Mouse (Mus musculus): ENCODE data around the gene Rom1.

Gene Rom1

DNA sequence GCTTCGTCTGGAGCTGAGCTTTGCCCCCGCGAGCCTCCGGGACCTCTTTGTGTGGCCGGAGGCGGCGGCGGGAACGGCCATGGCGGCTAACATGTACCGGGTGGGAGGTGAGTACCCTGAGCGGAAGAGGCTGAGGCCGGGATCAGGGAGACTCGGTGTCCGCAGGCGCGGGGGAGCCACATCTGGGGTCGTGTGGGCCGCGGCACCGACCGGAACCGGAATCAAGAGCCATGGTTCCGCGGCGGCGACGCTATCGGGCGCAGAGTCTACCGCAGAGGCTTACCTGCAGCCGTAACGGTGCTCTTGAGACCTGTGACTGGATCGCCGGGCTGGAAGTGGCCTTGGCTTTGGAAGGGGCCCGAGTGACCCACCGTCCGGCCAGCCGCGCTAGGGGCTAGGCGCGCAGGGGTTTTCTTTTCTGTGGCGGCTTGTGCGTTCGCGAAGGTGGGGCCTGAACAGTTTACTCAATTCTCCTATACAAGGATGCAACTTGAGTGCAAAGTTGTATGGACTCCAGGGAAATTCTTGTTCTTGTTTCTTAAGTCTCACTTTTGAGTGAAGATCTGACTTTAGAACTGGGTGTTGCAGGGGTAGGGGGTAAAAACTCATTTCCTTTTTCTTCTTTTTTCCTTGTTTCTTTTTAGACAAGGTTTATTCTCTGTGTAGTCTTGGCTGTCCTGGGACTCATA is 13.3 kb upstream of the Rom1 start:
- peak in 1 of 2 experiments; percentile 43 for DNase-seq (ENCODE audit: low spot score in 2 of 2)

DNA sequence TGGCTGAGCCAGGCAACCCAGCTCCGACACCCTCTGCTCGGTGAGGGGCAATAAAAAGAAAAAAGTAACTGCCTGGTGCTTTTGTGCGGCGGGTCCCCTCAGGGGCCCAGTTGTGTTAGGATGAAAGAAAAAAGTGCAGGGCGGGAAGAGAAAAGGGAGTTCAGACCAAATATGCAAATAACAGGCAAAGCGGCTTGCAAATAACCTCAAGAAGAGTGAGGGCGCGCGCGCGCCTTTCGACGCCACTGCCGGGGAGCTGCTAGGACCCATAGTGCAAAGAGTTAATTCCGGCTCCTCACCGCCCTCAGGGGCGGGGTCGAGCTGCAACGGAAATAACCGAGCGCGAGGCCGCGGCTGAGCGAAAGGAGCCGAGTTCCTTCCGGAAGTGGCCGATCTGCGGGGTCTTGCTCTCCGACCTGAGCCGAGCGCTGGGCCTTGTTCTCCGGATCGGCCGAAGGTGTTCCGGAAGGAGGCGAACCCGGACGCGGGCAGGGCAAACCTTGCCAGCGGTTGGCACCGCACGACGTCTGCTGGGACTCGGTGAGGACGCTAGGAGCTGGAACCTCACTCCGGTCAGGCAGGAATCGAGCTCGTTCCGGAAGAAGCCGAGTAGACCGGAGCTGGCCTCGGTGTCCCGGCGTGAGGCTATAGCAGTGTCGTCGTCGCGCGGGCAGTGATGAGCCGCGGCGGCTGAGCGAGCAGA is 12.5 kb upstream of the Rom1 start, which contains the start of gene Mta2:
TSS of gene Mta2 (plus strand) at position 361 of the 703 bp plus-strand sequence.
- DNase-seq (ENCODE audit: low spot score in 2 of 2): peak; percentile 94 to 95

DNA sequence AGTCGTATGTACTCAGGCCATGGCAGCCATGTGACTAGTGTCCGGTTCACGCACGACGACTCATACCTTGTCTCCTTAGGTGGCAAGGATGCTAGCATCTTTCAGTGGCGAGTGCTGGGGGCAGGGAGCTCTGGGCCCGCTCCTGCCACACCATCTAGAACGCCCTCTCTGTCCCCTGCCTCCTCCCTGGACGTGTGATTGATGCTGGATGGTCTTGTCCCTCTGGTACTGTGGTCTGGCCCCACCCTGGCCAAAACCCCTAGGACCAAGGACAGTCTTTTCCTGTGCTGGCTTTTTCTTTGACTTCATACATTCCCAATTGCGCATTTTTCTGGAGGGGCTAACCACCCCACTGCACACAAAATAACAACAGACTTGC is 12.0 kb upstream of the Rom1 start:
- no peak for DNase-seq (ENCODE audit: low spot score in 2 of 2)

DNA sequence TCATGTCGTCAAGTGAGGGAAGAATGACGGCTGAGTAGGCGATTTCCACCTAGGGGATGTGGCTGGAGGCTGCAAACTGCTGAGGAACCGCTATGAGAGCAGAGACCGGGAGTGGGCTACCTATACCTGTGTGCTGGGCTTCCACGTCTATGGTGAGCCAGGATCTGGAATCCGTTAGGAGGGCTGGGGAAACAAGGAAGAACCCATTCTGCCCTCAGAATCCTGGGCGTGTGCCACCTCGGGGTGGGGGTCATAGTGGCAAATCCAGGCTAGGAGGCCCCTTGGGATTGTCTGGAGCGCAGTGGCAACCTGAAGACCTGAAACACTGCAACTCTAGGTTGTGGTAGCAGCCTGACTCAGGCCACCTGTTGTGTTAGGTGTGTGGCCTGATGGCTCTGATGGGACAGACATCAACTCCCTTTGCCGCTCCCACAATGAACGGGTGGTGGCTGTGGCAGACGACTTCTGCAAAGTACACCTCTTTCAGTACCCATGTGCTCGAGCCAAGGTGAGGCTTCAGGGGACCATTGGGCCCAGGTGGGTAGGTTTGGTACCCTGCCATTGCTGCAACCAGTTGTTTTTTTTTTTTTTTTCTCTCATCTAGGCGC is 11.5 kb upstream of the Rom1 start:
- no peak for DNase-seq (ENCODE audit: low spot score in 2 of 2)

DNA sequence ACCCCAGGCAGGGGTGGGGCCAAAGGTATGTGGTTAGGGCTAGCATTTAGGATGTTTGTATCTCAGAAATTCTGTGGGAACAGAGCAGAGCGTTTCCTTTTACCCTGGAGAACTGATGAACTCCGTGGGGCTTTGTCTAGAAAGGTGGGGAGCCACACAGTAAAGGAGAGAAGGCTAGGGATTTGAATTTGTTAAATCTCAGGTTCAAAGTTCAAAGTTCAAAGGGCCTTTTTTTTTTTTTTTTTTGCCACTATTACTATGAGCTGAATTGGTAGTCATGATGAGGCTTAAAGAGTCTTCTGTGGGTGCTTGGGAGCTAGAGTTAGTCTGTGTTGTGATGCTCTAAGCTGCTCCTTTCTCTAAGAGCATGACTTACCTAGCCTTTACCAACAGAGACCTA is 7.6 kb upstream of the Rom1 start:
- no peak for DNase-seq (ENCODE audit: low spot score in 2 of 2)

DNA sequence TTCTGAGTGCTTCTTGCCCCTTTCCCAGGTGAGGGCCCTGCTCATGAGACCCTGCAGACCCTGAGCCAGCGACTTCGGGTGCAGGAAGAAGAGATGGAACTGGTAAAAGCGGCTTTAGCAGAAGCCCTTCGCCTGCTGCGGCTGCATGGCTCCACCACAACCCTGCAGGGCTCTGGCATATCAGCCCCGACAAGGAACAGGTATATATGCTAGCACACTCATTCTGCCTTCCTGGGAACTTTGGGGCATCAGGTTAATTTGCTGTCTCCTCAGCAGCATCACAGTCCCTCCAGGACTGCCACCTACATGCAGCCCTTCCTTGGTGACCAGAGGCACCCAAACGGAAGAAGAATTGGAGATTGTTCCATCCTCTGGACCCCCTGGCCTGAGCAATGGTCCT is 1.6 kb upstream of the Rom1 start:
- DNase-seq (ENCODE audit: low spot score in 2 of 2): no peak

DNA sequence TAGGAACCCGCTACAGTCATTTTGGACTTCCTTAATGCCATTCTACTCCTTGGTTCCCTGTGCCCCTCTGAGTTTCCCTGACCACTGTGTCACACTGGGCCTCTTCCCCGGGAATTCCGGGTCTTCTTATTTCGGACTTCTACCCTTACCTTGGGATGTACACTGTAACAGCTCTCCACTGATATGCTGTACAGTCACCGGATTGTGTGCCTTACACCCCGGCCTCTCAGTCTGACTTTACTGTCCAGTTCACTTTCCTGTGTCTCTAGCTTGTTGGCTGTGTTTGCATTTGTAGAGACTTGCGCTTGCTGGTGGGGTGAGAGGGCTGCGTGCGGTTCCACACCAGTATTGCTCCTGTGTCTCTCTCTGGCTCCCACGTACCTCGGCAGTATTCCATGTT is 961 bp upstream of the Rom1 start:
- DNase-seq (ENCODE audit: low spot score in 2 of 2): no peak

DNA sequence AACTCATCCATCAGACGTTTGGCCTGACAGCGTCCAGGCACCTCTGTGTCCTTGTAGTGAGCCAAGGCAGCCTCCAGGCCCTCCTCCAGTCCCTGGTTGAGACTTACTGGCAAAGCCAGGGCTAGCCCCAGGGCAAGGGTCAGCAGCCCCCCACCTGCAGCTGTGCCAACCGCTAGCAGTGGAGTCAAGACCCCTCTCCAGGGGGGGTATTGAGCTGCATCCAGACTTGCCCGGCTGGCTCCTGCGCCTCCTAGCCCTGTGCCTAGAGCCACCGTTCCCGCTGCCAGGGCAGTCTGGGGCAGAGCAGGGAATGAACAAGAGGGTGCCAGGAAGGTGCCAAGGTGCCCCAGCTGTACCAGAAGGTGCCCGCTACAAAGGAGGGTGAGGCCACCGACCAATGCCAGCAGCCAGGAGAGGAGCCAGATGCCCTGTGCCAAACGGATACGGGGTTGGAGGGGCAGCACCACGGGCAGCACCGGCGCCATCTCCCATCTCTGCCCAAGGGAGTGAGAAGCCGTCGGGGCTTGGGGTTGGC is 400 bp downstream of the Rom1 start:
- no peak for DNase-seq (ENCODE audit: low spot score in 2 of 2)

DNA sequence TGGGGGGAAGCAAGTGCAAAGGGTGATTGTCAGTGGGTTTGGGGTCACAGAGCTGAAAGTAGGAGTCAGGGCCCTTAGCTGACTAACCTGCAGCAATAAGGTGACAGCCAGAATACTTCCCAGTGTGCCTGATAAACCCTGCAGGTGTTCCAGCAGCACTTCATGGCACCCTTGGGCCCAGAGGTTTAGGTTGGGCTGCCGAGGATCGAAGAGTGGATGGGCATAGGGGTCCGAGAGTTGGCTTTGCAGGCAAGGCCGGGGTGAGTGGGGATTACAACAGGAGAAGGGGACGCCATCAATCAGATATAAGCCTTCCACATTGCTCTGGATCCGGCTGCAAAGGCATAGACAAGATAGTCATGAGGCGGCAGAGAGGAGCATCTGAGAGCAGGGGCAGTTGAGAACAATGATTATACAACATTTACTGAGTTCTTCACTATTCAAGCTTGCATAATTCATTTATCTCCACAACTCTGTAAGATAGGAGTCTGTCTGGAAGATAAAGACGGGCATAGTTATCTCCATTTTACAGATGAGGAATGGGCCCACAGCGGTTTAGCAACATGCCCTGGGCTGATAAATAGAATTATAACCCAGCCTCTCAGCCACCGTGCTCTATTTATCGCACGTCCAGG is 1.1 kb downstream of the Rom1 start:
- no peak for DNase-seq (ENCODE audit: low spot score in 2 of 2)

DNA sequence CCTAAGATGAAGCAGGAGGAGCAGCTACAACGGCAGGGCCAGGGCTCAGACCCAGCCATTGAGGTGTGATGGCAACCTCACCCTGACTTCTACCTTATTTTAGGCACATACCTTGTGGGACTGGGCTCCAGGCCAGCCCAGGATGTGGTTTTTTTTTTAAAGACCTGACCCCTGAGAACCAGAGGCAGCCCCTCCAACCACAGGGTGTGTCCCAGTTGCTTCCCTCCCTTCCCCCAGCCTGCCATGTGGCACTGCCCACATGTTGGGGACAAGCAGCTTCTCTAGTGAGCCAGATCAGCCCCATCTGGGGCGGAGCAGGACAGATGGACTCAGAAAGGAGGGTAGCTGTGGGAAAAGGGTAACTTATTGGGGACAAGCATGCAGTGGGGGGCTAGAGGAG is 2.4 kb downstream of the Rom1 start:
- DNase-seq (ENCODE audit: low spot score in 2 of 2): no peak

DNA sequence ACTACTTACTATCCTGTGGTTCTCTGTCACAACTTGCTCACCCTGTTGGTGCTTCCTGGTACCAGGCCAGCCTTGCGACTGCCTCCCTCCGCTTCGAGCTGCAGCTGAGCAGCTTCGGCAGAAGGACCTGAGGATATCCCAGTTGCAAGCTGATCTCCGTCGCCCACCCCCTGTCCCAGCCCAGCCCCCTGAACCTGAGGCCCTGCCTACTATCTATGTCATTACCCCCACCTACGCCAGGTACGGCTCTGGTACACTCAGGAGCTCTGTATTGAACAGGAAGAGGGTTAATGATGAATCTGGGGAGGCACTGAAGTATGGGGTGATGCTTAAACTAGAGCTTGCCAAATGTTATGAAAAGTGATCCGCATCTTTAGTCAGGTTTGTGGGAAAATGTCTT is 7.4 kb downstream of the Rom1 start:
- no peak for DNase-seq (ENCODE audit: low spot score in 2 of 2)

DNA sequence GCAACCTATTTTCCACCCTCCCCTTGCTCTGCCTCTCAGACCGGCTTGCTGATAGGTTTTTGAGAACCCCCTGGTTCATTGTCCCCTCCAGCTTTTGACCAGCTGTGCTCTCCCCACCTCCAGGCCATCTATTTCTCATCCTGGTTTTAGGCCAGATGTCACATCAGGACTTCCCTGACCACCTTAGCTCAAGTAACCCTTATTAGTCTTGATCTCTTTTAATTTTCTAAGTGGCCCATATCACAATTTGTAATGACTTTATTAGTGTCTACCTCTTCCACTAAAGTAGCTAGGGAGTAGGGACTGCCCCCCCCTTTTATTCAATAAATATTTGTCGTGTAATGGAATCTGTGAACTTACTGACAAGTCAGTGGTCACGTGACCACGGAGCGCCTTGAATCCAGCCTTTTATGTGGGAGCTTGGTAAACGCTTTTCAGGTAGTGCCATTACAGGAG is 8.3 kb downstream of the Rom1 start:
- no peak for DNase-seq (ENCODE audit: low spot score in 2 of 2)

DNA sequence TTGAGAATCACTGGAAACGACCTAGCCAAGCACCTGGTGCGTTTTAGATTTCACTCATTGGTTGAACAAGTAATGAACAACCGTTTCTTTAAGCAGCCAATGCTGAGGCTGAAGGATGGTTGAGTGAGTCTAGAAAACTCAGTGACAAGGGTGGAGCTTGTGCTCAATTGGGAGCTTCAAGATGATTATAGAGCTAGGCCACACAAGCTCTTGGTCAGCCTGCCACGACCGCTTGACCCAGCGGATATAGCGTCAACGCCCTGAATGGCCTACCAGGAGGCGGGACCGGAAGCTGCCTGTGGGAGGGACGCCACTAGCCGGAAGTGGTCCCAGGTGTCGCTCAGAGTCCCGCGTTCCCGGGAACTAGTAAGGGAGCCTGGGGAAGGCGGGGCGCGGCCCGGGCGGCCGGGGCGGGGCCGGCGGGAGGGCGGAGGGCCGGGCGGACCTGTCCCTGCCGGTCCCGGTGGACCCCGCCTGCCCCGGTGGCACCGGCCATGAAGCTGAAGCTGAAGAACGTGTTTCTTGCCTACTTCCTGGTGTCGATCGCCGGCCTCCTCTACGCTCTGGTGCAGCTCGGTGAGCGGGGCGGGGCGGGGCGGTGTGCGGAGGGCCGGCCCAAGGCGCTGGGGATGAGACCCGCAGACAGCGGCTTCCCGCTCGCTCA is 9.0 kb downstream of the Rom1 start, which contains the start of gene B3gat3:
TSS of gene B3gat3 (plus strand) at position 302 of the 664 bp plus-strand sequence.
- DNase-seq (ENCODE audit: low spot score in 2 of 2): peak; percentile 94 to 96

DNA sequence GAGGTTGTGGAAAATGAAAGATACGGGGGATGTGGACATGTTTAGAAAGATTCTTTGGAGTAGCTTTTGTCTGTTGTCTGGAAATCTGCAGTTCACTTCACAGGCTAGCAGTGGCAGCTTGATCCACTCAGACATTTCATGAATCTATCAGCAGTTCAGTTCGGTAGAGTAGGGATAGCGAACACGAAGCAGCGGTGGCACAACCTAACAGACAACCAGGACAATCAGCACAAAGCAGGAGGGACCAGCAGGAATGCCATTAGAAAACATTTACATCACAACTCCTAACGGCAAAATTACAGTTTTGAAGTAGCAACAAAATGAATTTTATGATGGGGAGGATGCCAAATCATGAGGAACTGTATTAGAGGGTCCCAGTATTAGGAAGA is 9.5 kb downstream of the Rom1 start:
- no peak for DNase-seq (ENCODE audit: low spot score in 2 of 2)

DNA sequence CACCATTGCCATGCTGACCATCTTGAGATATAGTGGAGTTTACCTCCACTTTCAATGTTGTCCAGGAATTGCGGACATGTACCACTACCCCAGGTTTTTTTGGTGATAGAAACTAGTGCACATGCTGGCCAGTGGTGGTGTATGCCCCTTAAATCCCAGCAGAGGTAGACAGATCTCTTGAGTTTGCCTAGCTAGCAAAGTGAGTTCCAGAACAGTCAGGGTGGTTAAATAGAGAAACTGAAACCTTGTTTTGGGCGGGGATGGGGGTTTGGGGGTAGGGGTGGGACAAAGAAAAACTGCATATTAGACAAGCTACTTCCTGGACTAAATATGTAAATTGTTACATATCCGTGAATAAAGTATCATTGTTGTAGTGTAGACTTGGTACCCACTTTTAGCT is 10.2 kb downstream of the Rom1 start:
- DNase-seq (ENCODE audit: low spot score in 2 of 2): no peak

DNA sequence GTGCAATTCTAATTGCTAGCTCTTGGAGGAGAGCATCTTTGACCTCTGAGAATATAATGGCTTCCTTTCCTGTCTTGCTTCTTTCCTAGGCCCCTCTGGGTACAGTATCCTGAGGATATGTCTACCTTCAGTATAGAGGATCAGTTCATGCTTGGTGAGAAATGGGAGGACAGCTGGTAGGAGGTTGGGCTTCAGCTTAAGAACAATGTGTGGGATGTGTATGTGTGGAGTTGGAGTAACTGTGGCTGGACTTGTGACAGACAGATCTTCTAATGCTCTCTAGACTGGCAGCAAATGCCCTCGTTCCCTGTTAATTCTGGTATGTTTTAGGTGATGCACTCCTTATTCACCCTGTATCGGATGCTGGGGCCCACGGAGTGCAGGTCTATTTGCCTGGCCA is 14.9 kb downstream of the Rom1 start:
- DNase-seq (ENCODE audit: low spot score in 2 of 2): no peak

DNA sequence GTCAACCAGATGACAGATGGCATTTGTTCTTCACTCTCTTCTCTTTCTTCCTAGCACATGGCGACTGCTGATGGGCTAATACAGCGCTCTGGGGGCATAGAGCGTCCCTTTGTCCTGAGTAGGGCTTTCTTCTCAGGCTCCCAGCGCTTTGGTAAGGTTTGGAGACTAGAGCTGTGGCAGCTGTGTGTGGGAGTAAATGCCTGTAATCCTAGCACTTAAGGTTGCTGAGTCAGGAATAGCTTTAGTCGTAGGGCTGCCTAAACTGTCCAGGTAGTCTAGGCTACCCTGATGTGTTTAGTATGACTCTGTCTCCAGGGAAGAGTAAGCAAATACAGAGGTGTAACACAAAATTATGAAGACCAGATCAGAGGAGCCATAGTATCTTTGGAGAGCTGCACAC is 17.3 kb downstream of the Rom1 start:
- DNase-seq (ENCODE audit: low spot score in 2 of 2): no peak

DNA sequence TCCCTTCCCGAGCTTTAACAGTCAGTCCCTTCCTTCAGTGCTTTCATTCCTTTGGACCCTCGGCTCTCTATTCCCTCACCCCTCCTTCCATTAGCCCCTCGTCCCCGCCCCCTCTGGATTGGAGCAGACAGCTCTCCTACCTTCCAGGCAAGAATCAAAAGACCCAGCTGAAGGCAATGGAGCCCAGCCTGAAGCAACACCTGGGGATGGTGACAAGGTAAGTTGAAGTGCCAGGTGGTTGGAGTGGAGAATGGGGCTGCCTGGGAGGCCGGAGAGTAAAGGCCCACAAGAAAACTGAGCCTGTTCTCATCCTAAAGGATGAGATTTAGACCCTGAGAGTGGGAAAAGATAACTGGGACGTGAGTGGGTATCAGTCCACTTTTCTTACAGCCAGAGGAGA is 20.6 kb downstream of the Rom1 start:
- DNase-seq (ENCODE audit: low spot score in 2 of 2): no peak

DNA sequence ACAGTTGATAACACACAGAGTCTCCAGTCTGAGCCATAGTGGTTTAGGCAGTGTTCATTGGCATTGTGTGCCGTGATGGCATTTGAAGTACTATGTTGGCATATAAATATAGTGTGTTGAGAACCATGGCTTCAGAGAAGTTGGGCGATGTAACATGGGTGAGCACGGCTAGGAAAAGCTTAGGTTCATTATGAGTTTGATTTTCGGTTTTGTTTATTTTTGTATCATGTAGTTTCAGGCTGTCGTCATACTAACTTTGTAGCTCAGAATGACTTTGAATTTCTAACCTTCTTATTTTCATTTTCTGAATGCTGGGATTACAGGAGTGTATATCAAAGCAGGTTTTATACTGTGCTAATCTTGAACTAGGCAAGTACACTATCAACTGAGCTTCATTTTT is 25.7 kb downstream of the Rom1 start:
- DNase-seq (ENCODE audit: low spot score in 2 of 2): no peak

DNA sequence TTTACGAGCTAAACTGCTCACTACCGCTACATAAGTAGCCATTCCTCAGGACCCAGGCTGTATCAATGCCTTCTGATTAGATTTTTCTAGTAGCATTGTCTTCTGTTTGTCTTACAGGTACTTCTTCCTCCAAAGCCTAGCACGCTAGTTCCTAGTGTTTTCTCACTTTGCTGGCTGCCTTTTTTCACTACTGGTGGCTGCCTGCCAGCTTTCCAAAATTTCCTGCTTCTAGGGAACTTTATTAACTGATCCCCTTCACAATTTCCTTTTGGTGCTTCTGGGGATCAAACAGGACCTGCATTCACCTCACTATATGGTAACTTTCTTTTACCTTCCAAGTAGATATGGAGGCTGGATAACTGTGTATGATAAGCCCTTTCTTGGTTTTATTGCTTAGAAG is 30.1 kb downstream of the Rom1 start:
- DNase-seq (ENCODE audit: low spot score in 2 of 2): no peak

DNA sequence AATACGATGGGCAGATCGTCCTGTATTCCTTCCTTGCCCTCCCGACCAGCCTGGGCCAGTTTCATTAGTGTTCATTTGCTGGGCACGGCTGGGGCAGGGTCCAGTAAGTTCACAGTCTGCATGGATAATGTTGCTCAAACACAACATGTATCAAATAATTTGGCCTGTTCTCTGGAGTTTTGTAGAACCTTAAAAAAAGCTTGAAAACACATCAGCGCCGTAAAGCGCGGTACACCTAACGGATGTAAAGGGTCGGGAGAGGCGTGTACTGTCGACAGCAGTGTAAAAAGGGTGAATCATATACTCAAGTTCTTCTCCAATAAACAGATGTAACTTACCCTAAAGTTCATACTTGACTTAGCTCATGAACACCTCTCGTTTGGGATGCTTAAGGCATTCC is 30.6 kb downstream of the Rom1 start:
- DNase-seq (ENCODE audit: low spot score in 2 of 2): no peak
